Mouse (Mus musculus): ENCODE measurements at regions not wholly inside any gene's neighbourhood (a gene's known extent, or its start where the extent isn't known, plus 50 kb on each side); places are given as distances from the start of the nearest gene placed in this dataset.

DNA sequence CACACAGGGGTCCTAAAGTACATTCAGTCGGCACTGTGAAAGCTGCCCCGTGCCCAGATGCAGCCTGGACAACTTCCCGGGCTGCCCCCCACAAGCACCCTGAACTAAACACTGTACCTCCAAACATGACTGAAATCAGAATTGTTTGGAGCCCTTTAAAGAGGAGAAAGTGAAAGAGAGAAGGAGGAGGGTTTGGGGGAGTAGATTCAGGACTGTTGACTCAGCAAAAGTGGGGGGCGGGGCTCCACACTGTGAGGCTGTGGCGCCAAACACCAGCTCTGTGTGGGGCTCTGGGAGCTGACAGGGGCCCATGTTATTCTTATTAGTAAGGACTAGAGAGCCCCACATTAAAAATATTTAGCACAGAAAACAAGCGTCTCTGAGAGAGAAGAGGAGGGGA, 71.8 kb upstream of the Pou3f3 start:
- no peak for DNase-seq
- Histone ChIP-seq H3K4me3 (no peak overlapping the region), H3K27me3 (ENCODE audit: control insufficient read depth, insufficient read depth, low read length) (no peaks in the 10 kb centered on the region), H3K9ac (ENCODE audit: low read depth, low read length) (no peak overlapping the region), H3K36me3 (ENCODE audit: control insufficient read depth, insufficient read depth, low read length) (no peaks in the 10 kb centered on the region), H3K4me1 (ENCODE audit: control insufficient read depth, insufficient read depth, low read length) (no peaks in the 10 kb centered on the region), H3K27ac (no peak overlapping the region), H3K79me2 (replicated peaks; ENCODE audit: control insufficient read depth, insufficient read depth, low read length) (no peaks in the 10 kb centered on the region)
- TF ChIP-seq POLR2A (IDR thresholded peaks at IDR 0.05; ENCODE audit: insufficient read depth, low read depth, low read length): no peak
- no peak for TF ChIP-seq EP300 (IDR thresholded peaks at IDR 0.05; ENCODE audit: insufficient read depth, low read depth, low read length)
- TF ChIP-seq CTCF (IDR thresholded peaks at IDR 0.05): no peak
- WGBS: 80% methylated on average over 6 of the region's 6 CpGs
- intact Hi-C loops (cut with DNase I): no loop called here

DNA sequence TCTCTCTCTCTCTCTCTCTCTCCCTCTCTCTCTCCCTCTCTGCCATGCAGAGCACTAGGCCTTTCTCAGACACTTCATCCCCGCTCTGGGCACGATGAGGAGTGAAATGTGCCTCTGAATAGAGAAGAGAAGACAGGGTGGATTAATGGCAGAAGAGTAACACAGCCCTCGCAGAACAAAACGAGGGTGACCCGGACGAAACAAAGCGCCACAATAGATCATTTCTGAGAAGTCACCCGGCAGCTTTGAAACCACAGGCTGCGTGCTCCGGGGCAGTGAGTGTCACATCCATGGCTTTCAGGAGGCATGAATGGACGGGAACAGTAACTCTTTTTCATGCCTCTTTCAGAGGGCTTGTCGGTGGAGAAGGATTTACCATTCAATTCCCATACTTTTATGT, 66.8 kb upstream of the Pou3f3 start:
- Histone ChIP-seq H3K4me1 (ENCODE audit: control insufficient read depth, insufficient read depth, low read length) (no peaks in the 10 kb centered on the region), H3K9ac (ENCODE audit: low read depth, low read length) (no peak overlapping the region), H3K4me3 (no peak overlapping the region), H3K36me3 (ENCODE audit: control insufficient read depth, insufficient read depth, low read length) (no peaks in the 10 kb centered on the region), H3K27me3 (ENCODE audit: control insufficient read depth, insufficient read depth, low read length) (no peaks in the 10 kb centered on the region), H3K79me2 (replicated peaks; ENCODE audit: control insufficient read depth, insufficient read depth, low read length) (no peaks in the 10 kb centered on the region), H3K27ac (no peak overlapping the region)
- intact Hi-C loops (cut with DNase I): no loop called here
- WGBS: 81% methylated on average over 12 of the region's 12 CpGs
- no peak for DNase-seq
- no peak for TF ChIP-seq POLR2A (IDR thresholded peaks at IDR 0.05; ENCODE audit: insufficient read depth, low read depth, low read length)

DNA sequence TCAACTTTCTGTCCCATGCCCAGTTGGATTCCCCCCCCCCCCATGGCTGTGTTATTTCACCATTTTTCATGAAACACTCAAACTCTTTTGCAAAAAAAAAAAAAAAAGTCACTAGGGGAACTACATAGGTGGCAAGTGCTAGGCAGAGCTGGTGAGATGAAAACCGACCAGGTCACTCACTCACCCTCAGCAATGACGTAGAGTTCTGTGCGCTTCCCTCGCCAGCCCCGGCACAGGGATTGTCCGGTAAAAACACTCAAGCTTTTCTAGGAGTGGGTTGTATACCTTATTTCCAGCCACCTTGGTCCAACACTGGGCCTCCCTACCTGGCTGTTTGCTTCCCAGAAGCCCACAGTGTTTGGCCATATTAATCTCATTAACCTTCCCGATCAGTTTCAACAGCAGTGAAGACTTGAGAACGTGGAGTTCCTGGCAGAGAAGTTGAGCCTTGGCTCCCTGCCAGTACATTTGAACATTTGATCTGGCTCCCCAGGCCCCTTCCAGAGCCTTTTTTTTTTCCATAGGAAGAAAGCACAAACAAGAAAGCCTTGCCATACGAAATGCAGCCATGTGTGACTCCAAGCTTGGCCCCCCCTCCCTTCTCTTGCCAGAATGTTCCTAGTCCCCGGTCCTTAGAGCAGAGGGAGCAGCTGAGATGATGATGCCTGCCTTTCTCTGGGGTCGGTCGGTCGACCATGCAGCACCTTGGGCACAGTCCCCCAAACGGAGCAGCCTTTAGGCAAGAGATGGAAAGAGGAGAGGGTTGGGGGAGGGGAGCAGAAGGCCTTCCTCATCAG, 65.9 kb upstream of the Pou3f3 start:
- TF ChIP-seq POLR2A (IDR thresholded peaks at IDR 0.05; ENCODE audit: insufficient read depth, low read depth, low read length) (no peak), CTCF (IDR thresholded peaks at IDR 0.05) (no peak), EP300 (IDR thresholded peaks at IDR 0.05; ENCODE audit: insufficient read depth, low read depth, low read length) (no peak)
- DNase-seq: no peak
- Histone ChIP-seq H3K27ac (no peak overlapping the region), H3K9ac (ENCODE audit: low read depth, low read length) (no peak overlapping the region), H3K79me2 (replicated peaks; ENCODE audit: control insufficient read depth, insufficient read depth, low read length) (no peaks in the 10 kb centered on the region), H3K27me3 (ENCODE audit: control insufficient read depth, insufficient read depth, low read length) (no peaks in the 10 kb centered on the region), H3K4me1 (ENCODE audit: control insufficient read depth, insufficient read depth, low read length) (no peaks in the 10 kb centered on the region), H3K4me3 (no peak overlapping the region), H3K36me3 (ENCODE audit: control insufficient read depth, insufficient read depth, low read length) (no peaks in the 10 kb centered on the region)
- intact Hi-C loops (cut with DNase I): loop anchor here (10.0 kb wide), 1 partner anchor 105 kb away; no protein-coding TSS in a partner anchor
- WGBS: 47% methylated on average over 14 of the region's 14 CpGs

DNA sequence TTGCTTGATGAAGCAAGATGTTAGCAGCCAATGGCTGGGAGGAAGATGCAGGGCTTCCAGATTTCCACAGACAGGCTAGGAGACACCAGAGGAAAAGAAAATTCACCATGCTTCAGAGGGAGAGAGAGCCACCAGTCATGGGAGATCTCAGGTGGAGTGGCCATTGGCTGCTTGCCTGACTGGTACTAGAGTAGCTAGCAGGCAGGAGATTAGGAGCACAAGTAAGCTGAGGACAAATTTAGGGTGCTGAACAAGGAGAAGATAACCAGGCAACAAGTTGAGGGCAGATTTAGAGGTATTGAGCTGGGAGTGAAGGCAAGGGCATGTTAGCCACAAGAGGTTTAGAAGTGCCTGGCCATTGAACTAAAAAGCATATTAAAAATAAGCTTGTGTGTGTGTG, 63.3 kb upstream of the Pou3f3 start:
- no peak overlapping the region for H3K4me3 ChIP-seq
- peak; percentile 35 to 43 for DNase-seq
- TF ChIP-seq CTCF (IDR thresholded peaks at IDR 0.05) (no peak), EP300 (IDR thresholded peaks at IDR 0.05; ENCODE audit: insufficient read depth, low read depth, low read length) (0 out of 2 replicates have a peak, but pooled peaks have one; percentile 16), POLR2A (IDR thresholded peaks at IDR 0.05; ENCODE audit: insufficient read depth, low read depth, low read length) (no peak)
- no peak overlapping the region for H3K9ac ChIP-seq (ENCODE audit: low read depth, low read length)
- no peaks in the 10 kb centered on the region for H3K27me3 ChIP-seq (ENCODE audit: control insufficient read depth, insufficient read depth, low read length)
- H3K27ac ChIP-seq: no peak overlapping the region
- no peaks in the 10 kb centered on the region for H3K4me1 ChIP-seq (ENCODE audit: control insufficient read depth, insufficient read depth, low read length)
- intact Hi-C loops (cut with DNase I): loop anchor here (10.0 kb wide), 1 partner anchor 107 kb away; no protein-coding TSS in a partner anchor
- no peaks in the 10 kb centered on the region for H3K79me2 ChIP-seq (replicated peaks; ENCODE audit: control insufficient read depth, insufficient read depth, low read length)
- no peaks in the 10 kb centered on the region for H3K36me3 ChIP-seq (ENCODE audit: control insufficient read depth, insufficient read depth, low read length)

DNA sequence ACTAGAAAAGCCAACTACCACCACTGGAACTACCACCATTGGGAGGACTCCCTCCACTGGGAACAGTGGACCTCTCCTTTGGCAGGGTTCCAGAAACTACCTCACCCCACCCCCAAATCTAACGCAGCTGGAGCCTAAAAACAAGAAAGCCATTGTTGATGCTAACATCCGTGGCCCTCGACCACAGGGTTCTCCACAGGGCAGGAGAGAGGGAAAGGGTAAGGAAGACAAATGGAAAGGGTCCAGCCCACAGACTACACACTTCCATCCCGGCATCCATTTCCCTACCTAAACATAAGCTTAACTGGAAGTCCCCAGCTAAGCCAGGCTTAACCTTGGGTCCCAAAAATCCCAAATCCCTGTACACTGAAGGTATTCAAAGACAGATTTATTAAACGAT, 59.0 kb upstream of the Pou3f3 start:
- Histone ChIP-seq H3K4me3 (no peak overlapping the region), H3K27me3 (ENCODE audit: control insufficient read depth, insufficient read depth, low read length) (no peaks in the 10 kb centered on the region), H3K9ac (ENCODE audit: low read depth, low read length) (no peak overlapping the region), H3K27ac (no peak overlapping the region), H3K36me3 (ENCODE audit: control insufficient read depth, insufficient read depth, low read length) (no peaks in the 10 kb centered on the region), H3K79me2 (replicated peaks; ENCODE audit: control insufficient read depth, insufficient read depth, low read length) (no peaks in the 10 kb centered on the region), H3K4me1 (ENCODE audit: control insufficient read depth, insufficient read depth, low read length) (no peaks in the 10 kb centered on the region)
- TF ChIP-seq POLR2A (IDR thresholded peaks at IDR 0.05; ENCODE audit: insufficient read depth, low read depth, low read length) (no peak), EP300 (IDR thresholded peaks at IDR 0.05; ENCODE audit: insufficient read depth, low read depth, low read length) (no peak), CTCF (IDR thresholded peaks at IDR 0.05) (no peak)
- no peak for DNase-seq
- intact Hi-C loops (cut with DNase I): loop anchor here (10.0 kb wide), 1 partner anchor 112 kb away; no protein-coding TSS in a partner anchor
- WGBS: 66% methylated on average over 5 of the region's 5 CpGs

All from heart, adult 2 months (tissue).